Mouse (Mus musculus): ENCODE data around the gene Cmss1.

DNA sequence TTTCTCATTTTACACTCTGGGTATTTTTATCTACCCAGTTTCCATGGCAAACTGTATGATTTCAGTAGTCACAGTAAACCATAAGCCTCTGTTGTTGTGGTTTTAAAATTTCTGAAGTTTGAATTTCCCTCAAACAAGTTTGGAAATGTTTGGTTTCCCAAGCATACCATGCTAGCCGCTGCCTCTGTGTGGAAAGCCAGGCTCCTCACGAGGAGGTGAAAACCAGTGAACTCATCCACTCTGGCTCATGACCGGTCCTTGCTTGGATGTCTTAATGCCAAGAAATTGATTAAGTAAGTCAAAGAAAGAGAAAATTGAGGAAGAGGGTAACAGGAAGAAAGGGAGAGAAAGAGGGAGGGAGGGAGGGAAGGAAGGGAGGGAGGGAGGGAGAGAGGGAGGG lies 48.4 kb downstream of the Cmss1 start:
- TF ChIP-seq GATA1 (IDR thresholded peaks at IDR 0.05; ENCODE audit: low read length) (no peak), TAL1 (IDR thresholded peaks at IDR 0.05; ENCODE audit: low read length) (no peak)
